Mouse (Mus musculus) ovary, postnatal 14 days (tissue): ENCODE results near the gene Mlc1.

Source experiments
- DNase-seq: peaks from one replicate; pipeline ENCODE4 v3.0.0; 2022; ENCODE audit warnings: low spot score

Gene Mlc1

DNA sequence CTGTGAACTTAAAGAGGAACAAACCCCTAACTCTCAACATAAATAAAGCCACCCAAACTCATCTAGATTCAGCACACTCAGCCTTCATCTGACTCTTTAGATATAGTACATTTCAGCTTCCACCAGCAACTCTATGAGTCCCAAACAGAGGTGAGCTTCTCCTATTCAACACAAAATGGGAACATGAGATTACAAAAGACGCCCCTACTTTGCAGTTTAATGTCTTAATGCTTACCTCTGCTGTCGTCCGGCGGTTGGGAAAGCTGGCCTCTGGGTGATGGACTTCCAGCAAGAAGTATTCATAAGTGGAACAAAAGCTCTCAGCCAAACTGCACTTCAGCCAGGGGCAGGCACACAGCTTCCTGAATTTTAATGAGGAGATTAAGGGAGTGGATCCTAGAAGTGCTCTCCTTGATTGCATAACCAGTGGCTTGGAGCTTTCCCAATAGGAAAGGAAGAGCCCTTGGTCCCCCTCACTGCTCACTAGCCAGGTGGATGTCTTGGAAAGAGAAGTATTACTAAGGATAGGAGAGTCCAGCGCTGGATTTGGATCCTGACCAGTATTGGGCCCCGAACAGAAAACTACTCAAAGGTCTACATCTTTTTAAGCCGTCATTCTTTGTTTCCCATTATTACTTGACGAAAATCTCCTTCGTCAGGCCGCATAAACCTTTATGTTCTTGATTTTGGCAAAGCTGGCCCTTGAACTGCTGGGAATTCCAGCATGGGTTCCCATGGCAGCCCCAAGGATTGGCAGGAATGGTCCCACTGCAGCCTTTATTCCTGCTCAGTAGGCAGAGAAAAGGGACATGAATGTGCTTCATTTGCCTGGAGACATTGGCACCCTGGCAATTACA is at the start of gene Mlc1:
Gene Mlc1 (minus strand): TSS at position 727 of the 857 bp plus-strand sequence.
- DNase-seq: no peak

DNA sequence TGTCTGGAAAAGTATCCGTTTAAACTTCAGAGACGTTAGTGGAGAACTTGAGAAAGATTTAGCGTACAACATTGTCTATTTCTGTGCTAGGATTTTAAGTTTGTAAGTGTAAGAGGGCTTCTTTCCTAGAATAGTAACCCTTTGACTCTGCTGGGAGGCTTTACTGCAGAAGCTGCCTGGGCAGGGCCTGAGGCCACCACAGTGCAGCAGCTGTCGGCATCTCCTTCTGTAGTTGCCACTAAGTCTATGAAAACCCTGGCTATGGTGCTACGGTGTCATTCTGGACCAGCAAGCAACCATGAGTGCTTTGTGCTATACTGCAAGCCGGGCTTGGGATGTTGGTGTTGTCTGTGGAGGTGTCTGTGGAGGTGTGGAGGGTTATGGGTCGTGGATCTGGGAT is 41.7 kb upstream of the Mlc1 start:
- no peak for DNase-seq

DNA sequence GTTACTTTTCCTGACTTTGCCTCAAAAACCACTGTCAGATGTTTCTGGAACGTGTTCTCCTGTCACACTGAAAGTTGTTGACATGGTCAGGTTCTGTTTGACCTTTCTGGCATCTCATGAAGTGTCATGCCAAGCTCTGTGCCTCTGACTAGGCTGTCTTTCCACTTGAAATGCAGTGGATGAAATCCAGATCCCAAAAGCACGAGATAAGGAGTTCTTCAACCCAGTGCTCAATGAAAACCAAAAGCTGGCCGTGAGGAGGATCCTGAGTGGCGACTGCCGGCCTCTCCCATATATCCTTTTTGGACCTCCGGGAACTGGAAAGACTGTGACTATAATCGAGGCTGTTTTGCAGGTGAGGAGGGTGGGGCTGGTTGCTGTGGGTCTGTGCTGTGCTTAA is 41.3 kb upstream of the Mlc1 start:
- no peak for DNase-seq

DNA sequence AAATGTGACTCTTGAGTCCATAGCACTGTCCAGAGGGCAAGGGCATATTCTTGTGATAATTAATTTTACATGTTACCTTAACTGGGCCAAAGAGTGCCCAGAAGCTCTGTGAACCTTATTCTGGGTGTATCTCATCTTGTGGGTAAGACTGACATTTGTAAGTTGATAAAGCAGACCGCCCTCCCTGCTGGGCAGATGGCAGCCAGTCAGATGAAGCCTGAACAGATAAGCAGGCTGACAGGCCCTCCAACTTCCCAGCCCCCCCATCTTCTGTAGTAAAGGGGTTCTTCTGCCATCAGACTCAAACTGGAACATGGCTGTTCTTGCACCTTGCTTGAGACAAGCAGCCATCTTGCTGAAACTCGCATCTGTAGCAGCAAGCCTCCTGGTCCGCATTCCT is 37.9 kb upstream of the Mlc1 start:
- no peak for DNase-seq

DNA sequence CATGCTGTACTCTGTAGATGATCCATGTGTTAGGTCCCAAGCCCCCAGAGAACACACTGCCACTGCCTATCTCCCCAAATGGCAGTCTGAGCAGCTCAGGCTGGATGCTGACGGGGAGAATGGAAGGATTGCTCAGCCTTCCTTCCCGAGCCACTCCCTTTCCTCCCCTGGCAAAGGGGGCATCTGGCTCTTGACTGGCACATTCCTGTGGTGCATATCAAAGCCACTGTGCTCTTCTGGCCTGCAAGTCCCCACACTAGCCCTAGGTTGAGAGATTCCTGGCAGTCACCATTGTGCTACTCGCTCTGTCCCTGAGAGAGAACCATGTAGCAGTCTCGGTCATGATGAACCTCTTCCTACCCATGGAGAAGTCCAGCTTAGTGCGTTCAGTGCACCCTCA is 29.0 kb upstream of the Mlc1 start:
- no peak for DNase-seq

DNA sequence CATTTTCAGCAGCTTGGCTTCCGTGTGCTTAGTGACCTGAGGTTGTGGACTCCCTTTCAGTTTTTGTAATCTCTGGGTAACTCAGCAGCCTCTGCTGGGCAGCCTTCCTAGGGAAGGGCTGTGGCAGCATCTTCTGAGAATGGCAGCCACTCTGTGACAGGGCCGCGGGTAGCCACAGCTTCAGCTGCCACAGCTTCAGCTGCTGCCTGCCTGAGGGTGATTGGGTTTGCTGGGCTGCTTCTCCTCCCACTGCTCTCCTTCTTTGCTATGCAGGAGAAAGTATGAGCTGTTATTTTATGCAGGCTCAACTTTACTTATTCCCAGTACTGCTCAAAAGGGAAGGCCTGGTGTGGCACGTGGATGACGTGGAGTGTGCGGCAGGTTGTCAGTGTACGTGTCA is 28.2 kb upstream of the Mlc1 start:
- DNase-seq: no peak

DNA sequence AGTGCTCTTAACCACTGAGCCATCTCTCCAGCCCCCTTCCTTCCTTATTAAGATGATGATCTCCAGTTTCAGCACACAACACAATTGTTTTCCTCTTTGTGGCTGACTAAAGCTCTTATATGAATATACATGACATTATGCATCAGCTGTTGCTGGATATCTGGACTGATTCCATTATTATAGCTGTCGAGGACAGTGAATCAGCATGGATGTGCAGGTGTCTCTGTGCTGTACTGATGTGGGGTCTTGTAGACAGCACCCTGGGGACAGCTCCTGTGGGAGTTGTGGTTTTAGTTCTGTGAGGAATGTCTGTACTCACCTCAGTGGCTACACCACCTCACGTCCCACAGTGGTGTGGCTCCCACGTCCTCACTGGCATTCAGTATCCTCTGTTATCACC is 22.4 kb upstream of the Mlc1 start:
- DNase-seq: no peak

DNA sequence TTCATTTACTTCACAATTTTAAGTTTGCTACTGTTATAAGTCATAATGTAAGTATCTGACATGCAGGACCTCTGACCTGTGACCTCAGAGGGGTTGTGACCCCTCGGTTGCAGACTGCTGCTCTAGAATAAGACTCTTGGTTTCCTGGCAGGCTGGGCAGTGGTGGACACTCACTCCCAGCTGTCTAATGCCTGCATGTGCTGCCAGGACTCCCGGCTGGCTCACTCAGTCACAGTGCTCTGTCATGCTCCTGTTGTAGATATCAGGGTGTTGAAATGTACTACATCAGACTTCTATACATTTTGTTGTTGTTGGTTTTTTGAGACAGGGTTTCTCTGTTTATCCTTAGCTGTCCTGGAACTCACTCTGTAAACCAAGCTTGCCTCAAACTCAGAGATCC is 21.6 kb upstream of the Mlc1 start:
- DNase-seq: no peak

DNA sequence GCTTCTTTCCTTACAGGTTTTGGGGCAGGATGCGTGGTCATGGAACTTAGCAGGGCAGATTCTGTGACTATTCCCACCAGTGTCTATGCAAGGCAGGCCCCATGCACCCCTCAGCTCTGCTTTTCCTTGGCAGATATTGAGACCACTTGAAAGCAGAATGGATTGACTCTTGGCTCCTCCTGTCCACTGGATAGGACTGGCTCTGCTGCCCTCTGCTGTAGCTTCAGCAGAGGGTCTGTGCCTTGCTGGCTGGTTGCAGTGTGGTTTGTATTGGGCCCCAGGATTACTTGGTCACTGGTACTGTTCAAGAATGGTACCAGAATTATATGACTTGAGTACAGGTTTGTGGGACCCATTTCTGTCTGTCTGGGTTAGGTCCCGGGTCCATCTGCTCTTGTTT is 20.3 kb upstream of the Mlc1 start:
- DNase-seq: no peak

DNA sequence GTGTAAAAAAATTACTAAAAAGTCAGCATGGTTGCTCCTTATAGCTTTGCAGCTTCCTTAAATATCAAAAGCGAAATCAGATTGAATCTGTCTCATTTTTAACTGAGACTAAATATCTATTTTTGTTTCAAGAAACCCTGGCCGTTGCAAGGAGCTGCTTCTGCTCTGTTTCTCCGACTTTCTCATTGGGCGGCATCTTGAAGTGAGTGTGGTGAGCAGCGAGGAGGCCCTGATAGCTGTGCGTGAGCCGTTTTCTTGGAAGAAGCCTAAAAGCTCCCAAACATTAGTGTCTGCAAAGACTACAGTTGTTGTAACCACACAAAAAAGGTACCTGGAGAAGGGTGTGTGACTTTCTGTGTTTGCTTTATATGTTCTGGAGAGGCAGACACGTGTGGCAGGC is 19.8 kb upstream of the Mlc1 start:
- DNase-seq: no peak

DNA sequence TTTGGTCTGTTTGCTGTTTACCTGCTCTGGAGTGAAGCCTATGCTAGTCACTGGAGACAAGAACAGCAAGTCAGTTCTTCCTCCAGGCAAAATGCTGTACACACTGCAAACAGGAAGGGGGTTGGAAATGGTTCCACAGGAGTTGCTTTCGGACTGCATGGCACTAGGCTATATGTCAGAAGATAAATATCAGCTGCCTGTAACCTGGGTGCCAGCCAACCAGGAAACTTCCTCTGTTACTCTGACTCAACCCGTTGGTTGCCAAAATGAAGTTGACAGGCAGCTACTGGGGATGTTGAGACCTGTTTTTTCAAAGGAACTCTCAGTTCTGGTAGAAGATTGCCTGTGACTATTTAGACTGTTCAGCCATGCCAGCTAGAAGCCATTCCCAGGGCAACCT is 10.4 kb upstream of the Mlc1 start:
- DNase-seq: peak; percentile 13

DNA sequence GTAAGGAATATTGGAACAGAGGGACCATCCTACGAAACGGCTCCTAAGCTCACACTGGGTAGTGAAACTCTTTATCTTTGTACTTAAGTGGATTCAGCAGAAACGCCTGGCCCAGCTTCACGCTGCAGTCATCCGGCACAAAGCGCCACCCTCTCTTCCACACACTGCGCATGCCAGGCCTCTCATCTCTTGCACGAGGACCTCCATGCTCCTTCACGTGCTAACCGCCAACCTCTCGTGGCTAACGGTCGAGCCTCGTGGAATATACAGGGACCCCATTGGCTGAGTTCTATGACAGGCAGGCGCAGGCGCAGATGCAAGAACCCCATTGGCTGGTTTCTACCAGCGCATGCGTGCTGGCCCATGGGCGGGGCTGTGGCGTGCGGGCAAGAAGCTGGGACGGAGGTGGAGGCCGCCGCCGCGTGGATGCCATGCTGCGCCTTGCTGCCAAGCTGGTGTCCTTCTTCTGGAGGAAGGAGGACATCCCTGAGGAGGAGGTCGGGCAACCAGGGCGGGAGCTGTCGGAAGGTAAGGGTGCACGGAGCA is 3.8 kb upstream of the Mlc1 start, which contains the start of gene Mov10l1:
Gene Mov10l1 (plus strand): TSS at position 376 of the 546 bp plus-strand sequence.
- no peak for DNase-seq

DNA sequence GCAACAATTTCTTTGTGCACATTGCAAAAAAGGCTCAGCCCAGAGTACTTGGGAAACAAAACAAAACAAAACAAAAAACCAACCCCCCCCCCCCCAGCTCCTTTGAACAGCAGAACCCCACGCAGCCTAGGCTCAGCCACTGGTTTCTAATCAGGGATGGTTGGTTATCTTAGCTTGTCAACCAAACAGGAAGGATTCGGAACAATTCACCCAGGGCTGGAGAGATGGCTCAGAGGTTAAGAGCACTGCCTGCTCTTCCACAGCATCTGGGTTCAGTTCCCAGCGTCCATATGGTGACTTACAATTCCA is 285 bp upstream of the Mlc1 start:
- no peak for DNase-seq

DNA sequence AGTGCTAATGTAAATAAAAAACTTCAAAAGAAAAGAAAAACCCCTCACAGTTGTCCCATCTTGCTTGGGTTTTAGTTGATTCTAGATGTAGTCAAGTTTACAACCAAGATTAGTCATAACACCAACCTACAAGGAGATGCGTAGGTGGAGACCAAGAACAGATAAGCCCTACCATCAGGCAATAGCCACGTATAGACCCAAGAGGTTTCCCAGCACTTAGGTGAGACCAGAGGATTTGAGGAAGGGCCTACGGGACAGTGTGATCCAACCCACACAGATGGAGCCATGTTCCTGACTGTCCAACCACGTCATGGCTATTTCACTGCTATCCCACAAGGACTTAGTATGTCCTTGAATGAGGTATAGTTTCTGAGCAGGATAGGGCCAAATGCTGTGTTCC is 6.5 kb downstream of the Mlc1 start:
- no peak for DNase-seq

DNA sequence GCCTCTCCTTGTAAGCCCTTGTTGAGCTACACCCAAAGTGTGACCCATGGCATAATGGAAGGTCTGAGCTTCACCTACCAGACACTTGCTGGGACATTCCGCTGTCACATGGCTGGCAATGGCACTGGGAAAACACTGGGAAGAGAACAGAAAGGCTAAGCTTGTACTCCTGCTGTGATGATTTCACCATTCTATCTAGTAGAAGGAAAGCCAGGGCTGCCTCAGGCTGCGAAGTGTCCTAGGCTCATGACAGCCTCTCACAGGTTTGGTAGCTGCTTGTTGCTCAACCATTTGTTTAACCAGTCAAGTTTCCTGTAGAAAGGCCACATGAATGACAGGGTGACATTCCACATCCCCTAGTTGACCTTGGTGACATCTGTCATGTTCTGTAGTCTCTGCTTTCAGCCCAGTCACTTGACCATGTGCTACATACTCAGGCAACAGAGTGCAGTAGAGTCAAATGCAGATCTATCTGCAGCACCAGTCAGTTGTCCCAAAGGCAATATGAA is 14.7 kb downstream of the Mlc1 start:
- DNase-seq: no peak

DNA sequence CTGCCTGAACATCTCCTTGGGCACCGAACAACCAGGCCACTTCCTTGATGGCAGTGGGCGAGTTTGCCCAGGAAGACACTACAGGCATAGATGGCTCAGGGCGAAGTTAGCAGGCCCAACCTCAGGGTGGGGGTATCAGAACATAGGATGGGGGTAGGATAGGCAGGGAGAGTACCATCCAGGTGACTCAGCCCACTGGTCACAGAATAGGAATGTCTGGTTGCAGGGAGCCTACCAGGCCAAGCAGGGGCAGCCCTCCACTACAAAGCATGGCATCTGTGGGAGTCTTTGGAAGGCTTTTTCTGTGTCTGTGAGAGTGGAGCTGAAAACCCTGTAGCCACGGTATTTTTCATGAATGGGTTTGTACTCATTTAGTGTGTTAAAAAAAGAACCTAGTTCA is 21.3 kb downstream of the Mlc1 start:
- no peak for DNase-seq

DNA sequence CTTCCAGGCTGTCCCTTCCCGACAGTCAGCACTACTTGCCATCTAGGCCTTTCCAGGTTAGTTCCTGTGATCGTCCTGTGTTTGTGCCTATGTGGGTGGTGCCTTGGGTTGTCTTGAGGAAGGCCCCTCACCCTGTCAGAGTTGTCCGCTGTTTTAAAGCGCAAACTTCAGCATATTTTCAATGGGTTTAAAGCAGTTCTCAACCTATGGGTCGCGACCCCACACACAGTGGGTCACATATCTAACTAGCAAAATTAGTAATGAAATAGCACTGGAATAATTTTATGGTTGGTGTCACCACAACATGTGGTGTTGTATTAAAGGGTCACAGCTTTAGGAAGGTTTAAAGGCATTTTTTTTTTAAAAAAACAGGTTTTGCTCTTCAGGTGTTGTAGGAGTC is 23.5 kb downstream of the Mlc1 start:
- DNase-seq: no peak

DNA sequence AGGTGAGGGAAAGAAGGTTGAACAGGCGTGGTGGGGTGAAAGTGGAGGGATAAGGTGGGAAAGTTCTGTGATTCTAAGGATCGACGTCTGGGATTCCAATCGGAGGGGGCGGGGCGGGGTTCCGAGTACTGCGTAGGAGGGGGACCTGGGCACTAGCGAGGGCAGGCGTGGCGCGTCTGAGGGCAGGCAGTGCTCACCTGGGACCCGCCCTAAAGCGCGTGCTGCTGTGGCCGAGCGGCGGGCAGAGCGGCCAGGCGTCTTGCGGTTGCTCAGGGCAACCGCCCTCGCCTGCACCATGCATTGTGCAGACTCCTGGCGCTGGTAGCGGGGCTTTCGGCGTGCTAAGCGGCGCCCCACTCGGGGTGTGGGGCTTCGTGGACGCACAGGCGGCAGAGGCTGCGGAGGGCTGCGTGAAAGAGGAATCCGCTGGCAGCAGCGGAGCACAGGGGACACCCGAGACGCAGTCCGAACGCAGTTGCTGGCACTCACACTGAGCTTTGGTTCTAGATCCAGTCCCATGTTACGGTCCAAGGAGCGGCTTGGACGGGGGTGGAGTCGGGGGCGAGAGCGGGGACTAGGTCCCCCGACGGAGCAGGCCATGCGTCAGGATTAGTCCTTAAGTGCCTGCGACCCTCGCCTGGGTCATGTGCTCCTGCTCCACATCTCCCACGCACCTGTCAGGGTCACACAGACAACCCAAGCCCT is 24.3 kb downstream of the Mlc1 start, which contains the start of gene Ttll8:
Gene Ttll8 (minus strand): TSS at position 51 of the 705 bp plus-strand sequence.
- DNase-seq: no peak

DNA sequence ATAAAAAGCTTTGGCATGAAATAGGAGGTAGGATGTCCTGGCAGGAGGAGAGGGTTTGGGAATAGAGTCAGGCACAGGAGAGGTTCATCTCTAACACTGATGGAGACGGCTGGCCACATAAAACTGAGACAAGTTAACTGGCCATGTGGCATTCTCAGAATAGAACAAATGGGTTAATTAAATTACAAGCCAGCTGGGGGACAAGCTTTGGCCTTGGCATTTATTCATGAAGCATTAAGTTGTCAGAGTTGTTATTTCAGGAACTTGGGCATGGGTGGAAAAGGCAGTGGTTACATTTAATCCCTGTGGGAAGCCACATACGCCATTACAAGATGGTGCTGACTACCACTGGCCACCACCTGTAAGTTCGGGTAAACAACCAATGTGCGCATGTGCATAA is 27.6 kb downstream of the Mlc1 start:
- DNase-seq: no peak

DNA sequence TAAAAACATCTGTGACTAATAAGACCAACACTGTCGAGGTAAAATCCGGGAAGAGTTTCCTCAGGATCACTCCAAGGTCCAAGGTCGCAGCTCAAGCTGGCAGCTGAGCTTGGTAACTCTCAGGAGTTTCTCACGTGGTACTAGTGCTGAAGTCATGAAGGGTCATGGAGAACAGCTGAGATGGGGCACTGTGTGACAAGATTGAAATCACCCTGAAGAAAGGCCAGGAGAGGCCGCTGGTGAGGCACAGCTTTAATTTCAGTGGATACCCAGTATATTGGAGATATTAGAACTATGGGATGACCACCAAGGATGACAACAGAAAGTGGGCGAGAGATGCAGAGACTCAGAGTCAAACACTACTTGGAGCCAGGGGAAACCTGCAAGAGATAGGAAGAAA is 32.0 kb downstream of the Mlc1 start:
- DNase-seq: no peak

DNA sequence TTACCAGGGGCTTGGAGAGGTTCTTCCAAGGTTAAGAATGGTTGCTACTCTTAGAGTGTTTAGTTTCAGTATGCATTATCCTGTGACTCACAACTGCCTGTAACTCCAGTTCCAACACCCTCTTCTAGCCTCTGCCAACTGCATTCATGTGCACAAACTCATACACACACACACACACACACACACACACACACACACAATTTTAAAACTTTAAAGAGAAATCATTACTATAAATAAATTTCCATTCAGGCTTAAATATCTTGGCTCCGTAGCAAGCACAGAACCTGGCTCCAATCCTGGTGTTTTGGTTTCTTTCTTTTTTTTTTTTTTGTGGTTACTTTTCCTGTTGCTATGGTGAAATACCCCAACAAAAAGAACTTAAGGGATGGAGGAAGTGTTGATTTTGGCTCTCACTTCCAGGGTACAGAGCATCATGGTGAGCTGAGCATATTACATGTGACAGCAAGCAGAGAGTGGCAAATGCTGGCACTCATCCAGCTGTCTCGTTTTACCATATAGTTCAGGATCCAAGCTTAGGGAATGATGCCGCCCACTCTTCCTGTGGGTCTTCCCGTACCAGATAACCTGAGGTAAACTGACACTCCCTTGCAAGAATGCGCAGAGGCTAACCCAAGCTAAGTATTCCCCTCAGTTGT is 34.8 kb downstream of the Mlc1 start:
- no peak for DNase-seq

DNA sequence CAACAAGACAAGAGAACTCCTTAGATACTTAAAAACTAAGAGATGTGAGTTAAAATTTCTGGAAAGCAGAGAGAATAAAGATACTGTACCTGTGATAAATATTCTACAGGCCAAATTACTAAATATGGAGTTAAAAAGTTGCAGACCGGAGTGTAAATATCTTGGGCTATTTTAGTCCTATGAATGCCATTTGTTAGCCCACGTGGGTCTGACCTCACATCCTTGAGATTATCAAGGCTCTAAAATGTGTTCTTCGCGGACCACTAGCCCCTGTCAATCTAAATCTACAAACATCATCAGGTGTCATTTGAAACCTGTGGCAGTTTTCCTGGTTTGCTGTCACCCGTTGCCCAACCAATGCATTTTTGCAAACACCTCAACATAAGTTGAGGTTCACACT is 36.0 kb downstream of the Mlc1 start:
- DNase-seq: no peak

DNA sequence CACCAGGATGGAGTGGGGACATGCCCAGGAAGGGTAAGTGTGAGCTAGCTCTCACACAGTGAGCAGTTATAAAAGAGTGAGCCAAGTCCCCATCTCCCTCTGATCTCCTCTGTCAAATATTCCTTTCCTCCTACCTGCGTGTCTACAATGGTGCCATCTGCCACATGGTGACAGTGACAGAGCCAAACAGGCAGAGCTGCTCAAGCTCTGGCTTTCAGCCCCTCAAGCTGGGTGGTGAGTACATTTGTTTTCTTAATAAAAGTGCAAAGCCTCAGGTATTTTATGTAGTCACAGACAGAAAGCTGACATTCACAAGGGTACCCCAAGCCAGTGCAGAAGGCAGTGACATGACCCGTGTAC is 41.5 kb downstream of the Mlc1 start:
- no peak for DNase-seq
